Mouse (Mus musculus) ES-Bruce4 (cell line): Measurements from ENCODE around the gene Pias1.

ENCODE experiments used
- CTCF ChIP-seq: IDR thresholded peaks from one replicate; pipeline ENCODE4 v1.8.1; 2011; ENCODE audit warnings: low read depth, low read length
- POLR2A ChIP-seq: IDR thresholded peaks from one replicate; pipeline ENCODE4 v1.8.1; 2011; ENCODE audit warnings: low read length; ENCODE audit not compliant: insufficient read depth

DNA sequence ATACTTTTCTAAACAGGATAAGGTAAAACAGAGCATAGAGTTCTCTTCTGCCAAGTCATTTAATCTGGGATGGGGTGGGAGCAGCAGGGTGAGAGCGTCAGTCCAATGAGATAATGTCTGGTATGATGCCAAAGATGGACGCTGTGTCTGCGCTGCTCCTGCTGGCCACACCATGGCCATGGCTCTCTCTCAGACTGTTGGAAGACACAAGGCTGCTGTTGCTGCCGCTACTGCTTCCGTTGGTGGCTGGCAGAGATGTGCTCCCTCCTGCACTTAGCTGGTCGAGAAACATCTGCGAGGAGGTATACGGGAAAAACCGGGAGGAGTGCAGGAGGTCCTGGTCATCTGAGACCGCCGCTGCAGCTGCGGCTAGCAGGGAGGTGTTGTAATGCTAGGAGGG is 105.9 kb downstream of the Pias1 start:
- TF ChIP-seq CTCF (no peak), POLR2A (no peak)
